Mouse (Mus musculus): ENCODE measurements around the gene Clasp2. TPM values are rescaled to one million over a fixed set of nuclear protein-coding genes. Genes with fewer than 3 reads are reported as not detected.

Gene Clasp2
- polyA plus RNA-seq, 1 experiment from 2014 or later: 25.4 TPM

GRCm38 (mm10) chr9:113941103-113941805, 200.0 kb downstream of the Clasp2 start:
- Histone ChIP-seq H3K27me3 (no peaks in the 10 kb centered on the region), H3K4me1 (peaks cover 8% of the 10 kb centered on the region), H3K4me3 (replicated peaks) (no peak overlapping the region), H3K36me3 (peaks cover 16% of the 10 kb centered on the region), H3K4me2 (no peak overlapping the region), H3K9me3 (replicated peaks) (no peaks in the 10 kb centered on the region), H3K9ac (no peak overlapping the region), H3K27ac (no peak overlapping the region)
- WGBS: 83% methylated on average over 3 of the region's 3 CpGs
- no peak for ATAC-seq (replicated peaks; ENCODE audit: low FRiP score)

GRCm38 (mm10) chr9:113943372-113943771, 202.1 kb downstream of the Clasp2 start:
- H3K36me3 ChIP-seq: peaks cover 36% of the 10 kb centered on the region
- no peaks in the 10 kb centered on the region for H3K27me3 ChIP-seq
- no peak overlapping the region for H3K4me2 ChIP-seq
- 0 out of 2 replicates have a peak, but pooled peaks cover 4% of the 10 kb centered on the region for H3K4me1 ChIP-seq
- H3K27ac ChIP-seq: no peak overlapping the region
- H3K9ac ChIP-seq: no peak overlapping the region
- H3K4me3 ChIP-seq (replicated peaks): no peak overlapping the region
- WGBS: 96% methylated on average over 1 of the region's 1 CpGs
- no peak for ATAC-seq (replicated peaks; ENCODE audit: low FRiP score)
- no peaks in the 10 kb centered on the region for H3K9me3 ChIP-seq (replicated peaks)

GRCm38 (mm10) chr9:113947216-113947615, 205.9 kb downstream of the Clasp2 start:
- Histone ChIP-seq H3K4me1 (no peaks in the 10 kb centered on the region), H3K27me3 (no peaks in the 10 kb centered on the region), H3K27ac (no peak overlapping the region), H3K9me3 (replicated peaks) (no peaks in the 10 kb centered on the region), H3K4me2 (no peak overlapping the region), H3K4me3 (replicated peaks) (no peak overlapping the region), H3K36me3 (peaks cover 58% of the 10 kb centered on the region), H3K9ac (no peak overlapping the region)
- ATAC-seq (replicated peaks; ENCODE audit: low FRiP score): no peak
- WGBS: 91% methylated on average over 1 of the region's 1 CpGs

- Histone ChIP-seq H3K27ac (no peak overlapping the region), H3K4me2 (no peak overlapping the region), H3K27me3 (no peaks in the 10 kb centered on the region), H3K4me3 (replicated peaks) (no peak overlapping the region), H3K9ac (no peak overlapping the region), H3K9me3 (replicated peaks) (no peaks in the 10 kb centered on the region), H3K4me1 (no peaks in the 10 kb centered on the region), H3K36me3 (peaks cover 88% of the 10 kb centered on the region)
- ATAC-seq (replicated peaks; ENCODE audit: low FRiP score): no peak
- WGBS: 96% methylated on average over 4 of the region's 4 CpGs
Observed at GRCm38 (mm10) chr9:113957777-113958176, 216.5 kb downstream of the Clasp2 start.

GRCm38 (mm10) chr9:113963718-113964117, 222.4 kb downstream of the Clasp2 start:
- Histone ChIP-seq H3K4me2 (no peak overlapping the region), H3K4me3 (replicated peaks) (no peak overlapping the region), H3K4me1 (no peaks in the 10 kb centered on the region), H3K27ac (no peak overlapping the region), H3K9me3 (replicated peaks) (no peaks in the 10 kb centered on the region), H3K27me3 (no peaks in the 10 kb centered on the region), H3K36me3 (peaks cover 98% of the 10 kb centered on the region), H3K9ac (no peak overlapping the region)
- ATAC-seq (replicated peaks; ENCODE audit: low FRiP score): no peak

- Histone ChIP-seq H3K27me3 (no peaks in the 10 kb centered on the region), H3K4me1 (no peaks in the 10 kb centered on the region), H3K4me2 (no peak overlapping the region), H3K9ac (no peak overlapping the region), H3K36me3 (peaks cover 98% of the 10 kb centered on the region), H3K27ac (no peak overlapping the region), H3K9me3 (replicated peaks) (no peaks in the 10 kb centered on the region), H3K4me3 (replicated peaks) (no peak overlapping the region)
- ATAC-seq (replicated peaks; ENCODE audit: low FRiP score): no peak
- WGBS: 91% methylated on average over 8 of the region's 8 CpGs
Observed at GRCm38 (mm10) chr9:113964415-113964814, 223.1 kb downstream of the Clasp2 start.

GRCm38 (mm10) chr9:113966838-113967237, 225.6 kb downstream of the Clasp2 start:
- ATAC-seq (replicated peaks; ENCODE audit: low FRiP score): no peak
- WGBS: 93% methylated on average over 4 of the region's 4 CpGs
- no peak overlapping the region for H3K27ac ChIP-seq
- no peak overlapping the region for H3K9ac ChIP-seq
- H3K36me3 ChIP-seq: peaks cover 97% of the 10 kb centered on the region
- no peaks in the 10 kb centered on the region for H3K27me3 ChIP-seq
- no peak overlapping the region for H3K4me2 ChIP-seq
- no peaks in the 10 kb centered on the region for H3K4me1 ChIP-seq
- no peaks in the 10 kb centered on the region for H3K9me3 ChIP-seq (replicated peaks)
- no peak overlapping the region for H3K4me3 ChIP-seq (replicated peaks)

GRCm38 (mm10) chr9:113968967-113969366, 227.7 kb downstream of the Clasp2 start:
- Histone ChIP-seq H3K4me1 (no peaks in the 10 kb centered on the region), H3K27ac (no peak overlapping the region), H3K9me3 (replicated peaks) (no peaks in the 10 kb centered on the region), H3K9ac (no peak overlapping the region), H3K27me3 (no peaks in the 10 kb centered on the region), H3K36me3 (peaks cover 92% of the 10 kb centered on the region), H3K4me2 (no peak overlapping the region), H3K4me3 (replicated peaks) (no peak overlapping the region)
- ATAC-seq (replicated peaks; ENCODE audit: low FRiP score): peak; percentile 92
- WGBS: 94% methylated on average over 7 of the region's 7 CpGs

Other genes starting within 250 kb of the Clasp2 start
- gene Pdcd6ip, start 33.2 kb upstream of the Clasp2 start, polyA plus RNA-seq (2015; fragmentation: Nextera tagmentation; extraction: Ambion mirVana): 76.4 and 79.6 TPM in 2 replicates
- gene Ubp1, start 189.5 kb downstream of the Clasp2 start, polyA plus RNA-seq (2015; fragmentation: Nextera tagmentation; extraction: Ambion mirVana): 35.1 and 37.2 TPM in 2 replicates